Mouse (Mus musculus) limb, embryonic 14.5 days (tissue): Measurements from ENCODE around the gene Ssu2. TPM values are rescaled to one million over a fixed set of nuclear protein-coding genes. Genes with fewer than 3 reads are reported as not detected.
A peak's percentile ranks its signal among the peaks of the same experiment; 100 is the strongest.

Source experiments
- ATAC-seq: fragments of 200-750 bp; cut with Nextera tagmentation; 2 replicates; pipeline ENCODE4 v1.8.0; 2017; ENCODE audit warnings: low read depth, moderate number of reproducible peaks, moderate TSS enrichment; ENCODE audit not compliant: low FRiP score
- DNase-seq: peaks from one replicate; pipeline ENCODE4 v3.0.0-alpha.2; 2015; ENCODE audit warnings: low spot score
- H3K27ac ChIP-seq: fragments of 300-500 bp; sonication (generic); replicated peaks from 2 replicates; pipeline ENCODE4 v1.5.1; 2014; ENCODE audit warnings: low read depth, mild to moderate bottlenecking, low read length, moderate library complexity, mixed read lengths
- H3K27me3 ChIP-seq: fragments of 300-500 bp; sonication (generic); 2 replicates; pipeline ENCODE4 v1.6.1; 2014; ENCODE audit warnings: low read length, mixed read lengths; ENCODE audit not compliant: control insufficient read depth, insufficient read depth
- H3K36me3 ChIP-seq: fragments of 300-500 bp; sonication (generic); 2 replicates; pipeline ENCODE4 v1.6.1; 2014; ENCODE audit warnings: mild to moderate bottlenecking, low read length, moderate library complexity, mixed read lengths; ENCODE audit not compliant: control insufficient read depth, insufficient read depth
- H3K4me1 ChIP-seq: fragments of 300-500 bp; sonication (generic); 2 replicates; pipeline ENCODE4 v1.6.1; 2014; ENCODE audit warnings: antibody characterized with exemption, low read length, mixed read lengths; ENCODE audit not compliant: control insufficient read depth, insufficient read depth
- H3K4me2 ChIP-seq: fragments of 300-500 bp; sonication (generic); replicated peaks from 2 replicates; pipeline ENCODE4 v1.6.1; 2014; ENCODE audit warnings: low read depth, mild to moderate bottlenecking, low read length, moderate library complexity; ENCODE audit not compliant: severe bottlenecking
- H3K4me3 ChIP-seq: fragments of 300-500 bp; sonication (generic); replicated peaks from 2 replicates; pipeline ENCODE4 v1.5.1; 2014; ENCODE audit warnings: low read length
- H3K9ac ChIP-seq: fragments of 300-500 bp; sonication (generic); 2 replicates; pipeline ENCODE4 v1.6.1; 2014; ENCODE audit warnings: mild to moderate bottlenecking, low read depth, low read length, moderate library complexity; ENCODE audit not compliant: severe bottlenecking
- H3K9me3 ChIP-seq: fragments of 300-500 bp; sonication (generic); 2 replicates; pipeline ENCODE4 v1.6.1; 2016; ENCODE audit warnings: low read length; ENCODE audit not compliant: control insufficient read depth
- POLR2A ChIP-seq: fragments of 200-500 bp; IDR thresholded peaks from 2 replicates; pipeline ENCODE4 v1.8.0; 2012; ENCODE audit warnings: inconsistent platforms, mild to moderate bottlenecking, moderate library complexity, borderline replicate concordance; ENCODE audit not compliant: insufficient read depth, insufficient read length; ENCODE audit errors: extremely low read depth
- WGBS: fragments of 180-500 bp; shearing (Covaris S2); extraction: QIAGEN DNeasy Blood & Tissue Kit; methylation state at CpG from one replicate; pipeline ENCODE4 v1.1.7; 2014; 5-methylcytosine and 5-hydroxymethylcytosine counted together
- polyA plus RNA-seq, 2 experiments: library from polyadenylated mRNA; depleted of rRNA in 1 of 2; stranded (reverse) in 1 of 2; unstranded in 1 of 2; fragments of >200 nt; fragmentation: Nextera tagmentation in 1 of 2; extraction: Ambion mirVana in 1 of 2; gene quantifications; 2 replicates each; pipeline versions ENCODE4 v1.2.1 to v1.2.3; 2012 to 2014

Ssu2 gene
- polyA plus RNA-seq, 2 experiments, result 2.7 to 3.0 TPM

DNA sequence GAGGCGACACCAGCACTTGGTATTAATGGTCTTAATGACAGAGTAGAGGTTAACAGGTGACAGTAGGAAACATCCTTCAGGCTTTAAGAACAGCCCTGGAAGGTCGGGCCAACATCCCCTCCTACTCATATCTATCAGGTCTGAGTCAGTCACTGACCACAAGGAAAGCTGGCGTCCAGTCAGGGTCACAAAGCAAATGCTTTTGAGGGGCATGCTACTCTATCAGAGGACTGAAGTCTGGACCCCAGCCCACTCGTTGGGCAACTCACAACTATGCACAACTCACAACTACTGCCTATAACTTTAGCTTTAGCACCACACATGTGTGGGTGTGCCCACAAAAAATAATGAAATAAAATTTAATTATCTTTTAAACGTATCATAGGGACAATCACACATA, 16.3 kb upstream of the Ssu2 start:
- Histone ChIP-seq H3K27ac (no peak overlapping the region), H3K4me1 (no peaks in the 10 kb centered on the region), H3K4me2 (no peak overlapping the region), H3K9me3 (no peaks in the 10 kb centered on the region), H3K4me3 (no peak overlapping the region), H3K36me3 (no peaks in the 10 kb centered on the region), H3K9ac (no peak overlapping the region), H3K27me3 (no peaks in the 10 kb centered on the region)
- TF ChIP-seq POLR2A, result no peak
- DNase-seq (no peak), ATAC-seq (no peak)
- WGBS, result 79% methylated on average over 5 of the region's 5 CpGs

GRCm38 (mm10) chr6:112401953-112402683, 14.3 kb upstream of the Ssu2 start:
- ATAC-seq (peak; percentile 78), DNase-seq (peak; percentile 58)
- H3K36me3 ChIP-seq, result no peaks in the 10 kb centered on the region
- H3K9me3 ChIP-seq, result no peaks in the 10 kb centered on the region
- 75% methylated on average over 12 of the region's 12 CpGs for WGBS
- no peak overlapping the region for H3K9ac ChIP-seq
- H3K4me1 ChIP-seq, result no peaks in the 10 kb centered on the region
- H3K4me2 ChIP-seq, result no peak overlapping the region
- no peaks in the 10 kb centered on the region for H3K27me3 ChIP-seq
- no peak for TF ChIP-seq POLR2A
- H3K27ac ChIP-seq, result no peak overlapping the region
- H3K4me3 ChIP-seq, result no peak overlapping the region

DNA sequence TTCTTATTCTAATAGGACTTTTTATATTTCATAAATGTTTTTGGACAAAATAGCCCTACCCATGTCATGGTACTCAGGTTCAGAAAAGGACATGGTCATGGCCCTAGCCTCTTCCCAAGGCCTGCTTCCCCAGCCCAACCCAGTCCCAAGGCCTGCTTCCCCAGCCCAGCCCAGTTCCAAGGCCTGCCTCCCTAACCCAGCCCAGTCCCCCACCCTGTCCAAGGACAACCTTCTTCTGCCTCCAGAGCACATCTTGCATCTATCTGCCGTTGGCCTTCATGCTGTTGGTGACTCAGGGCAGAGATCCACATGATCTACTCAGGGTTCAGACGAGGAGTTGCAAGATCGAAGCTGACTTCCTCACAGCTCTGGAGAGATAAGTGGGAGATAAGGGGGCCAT, 9.5 kb upstream of the Ssu2 start:
- Histone ChIP-seq H3K36me3 (no peaks in the 10 kb centered on the region), H3K27me3 (no peaks in the 10 kb centered on the region), H3K4me2 (no peak overlapping the region), H3K9ac (no peak overlapping the region), H3K27ac (no peak overlapping the region), H3K9me3 (no peaks in the 10 kb centered on the region), H3K4me1 (no peaks in the 10 kb centered on the region), H3K4me3 (no peak overlapping the region)
- ATAC-seq (no peak), DNase-seq (no peak)
- TF ChIP-seq POLR2A, result no peak
- 80% methylated on average over 3 of the region's 3 CpGs for WGBS

GRCm38 (mm10) chr6:112396352-112396751, 8.5 kb upstream of the Ssu2 start:
- WGBS, result 82% methylated on average over 3 of the region's 3 CpGs
- H3K4me3 ChIP-seq, result no peak overlapping the region
- no peak for ATAC-seq

DNA sequence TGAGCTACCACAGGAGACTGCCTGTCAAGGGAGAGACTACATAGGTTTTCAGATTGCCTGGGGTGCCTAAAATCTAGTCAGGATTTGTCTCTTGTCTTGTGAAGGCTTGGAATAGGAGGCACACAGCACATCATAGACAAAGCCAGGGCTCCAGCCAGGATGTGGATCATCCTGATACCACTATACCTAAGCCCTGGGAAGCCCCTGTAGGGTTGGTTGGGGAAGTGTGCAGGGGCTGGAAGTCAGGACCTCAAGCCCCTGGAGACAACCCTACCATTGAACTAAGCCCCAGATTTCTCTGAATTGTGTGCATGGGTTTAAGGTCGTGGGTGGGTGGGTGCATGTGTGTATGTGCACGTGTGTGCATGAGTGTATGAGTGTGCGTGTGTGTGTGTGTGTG, 562 bp upstream of the Ssu2 start:
- no peak for DNase-seq
- no peak overlapping the region for H3K27ac ChIP-seq
- 89% methylated on average over 3 of the region's 3 CpGs for WGBS
- H3K36me3 ChIP-seq, result no peaks in the 10 kb centered on the region
- no peak for ATAC-seq
- H3K4me1 ChIP-seq, result 0 out of 2 replicates have a peak, but pooled peaks cover 2% of the 10 kb centered on the region
- no peak for TF ChIP-seq POLR2A
- no peak overlapping the region for H3K4me2 ChIP-seq
- no peak overlapping the region for H3K9ac ChIP-seq
- no peak overlapping the region for H3K4me3 ChIP-seq
- no peaks in the 10 kb centered on the region for H3K27me3 ChIP-seq
- no peaks in the 10 kb centered on the region for H3K9me3 ChIP-seq

More at GRCm38 (mm10) chr6:112396352-112396751, 8.5 kb upstream of the Ssu2 start:
- Histone ChIP-seq H3K27ac (no peak overlapping the region), H3K9ac (no peak overlapping the region), H3K4me2 (no peak overlapping the region), H3K4me1 (no peaks in the 10 kb centered on the region), H3K36me3 (no peaks in the 10 kb centered on the region), H3K9me3 (no peaks in the 10 kb centered on the region), H3K27me3 (no peaks in the 10 kb centered on the region)
- DNase-seq, result no peak
- TF ChIP-seq POLR2A, result no peak

- H3K4me2 ChIP-seq, result no peak overlapping the region
- no peaks in the 10 kb centered on the region for H3K9me3 ChIP-seq
- no peaks in the 10 kb centered on the region for H3K36me3 ChIP-seq
- no peak overlapping the region for H3K9ac ChIP-seq
- H3K27ac ChIP-seq, result no peak overlapping the region
- ATAC-seq, result no peak
- WGBS, result 48% methylated on average over 2 of the region's 2 CpGs
- no peak for TF ChIP-seq POLR2A
- no peaks in the 10 kb centered on the region for H3K27me3 ChIP-seq
- no peak for DNase-seq
- no peak overlapping the region for H3K4me3 ChIP-seq
- H3K4me1 ChIP-seq, result 0 out of 2 replicates have a peak, but pooled peaks cover 7% of the 10 kb centered on the region
Measured at GRCm38 (mm10) chr6:112386260-112386659, 1.6 kb downstream of the Ssu2 start.
